Mouse (Mus musculus): Measurements from ENCODE around the gene Olfr871. TPM values are rescaled to one million over a fixed set of nuclear protein-coding genes. Genes with fewer than 3 reads are reported as not detected.
"Not testable (repeated sequence)": the region's sequence is repeated elsewhere in the genome, so short reads cannot be mapped to it uniquely, and the experiment has no call there.

The Olfr871 gene
- not detected in 3 replicates for total RNA-seq (2017)

- ATAC-seq (replicated peaks; ENCODE audit: insufficient number of reproducible peaks, low FRiP score, low TSS enrichment, poor library complexity, severe bottlenecking) = no peak
Observed at GRCm38 (mm10) chr9:20211907-20212306, at the start of gene Olfr871. TSS of gene Olfr871 (plus strand) at chr9:20212207.

GRCm38 (mm10) chr9:20173957-20174356 is 38.0 kb upstream of the Olfr871 start, which contains the start of gene Olfr870:
TSS of gene Olfr870 (minus strand) at chr9:20174057.
- no peak for ATAC-seq (replicated peaks; ENCODE audit: insufficient number of reproducible peaks, low FRiP score, low TSS enrichment, poor library complexity, severe bottlenecking)

GRCm38 (mm10) chr9:20179463-20179862 is 32.5 kb upstream of the Olfr871 start:
- ATAC-seq (replicated peaks; ENCODE audit: insufficient number of reproducible peaks, low FRiP score, low TSS enrichment, poor library complexity, severe bottlenecking) = no peak

GRCm38 (mm10) chr9:20202131-20202530 is 9.9 kb upstream of the Olfr871 start:
- ATAC-seq (replicated peaks; ENCODE audit: insufficient number of reproducible peaks, low FRiP score, low TSS enrichment, poor library complexity, severe bottlenecking) = no peak

GRCm38 (mm10) chr9:20203413-20203984 is 8.5 kb upstream of the Olfr871 start:
- ATAC-seq (replicated peaks; ENCODE audit: insufficient number of reproducible peaks, low FRiP score, low TSS enrichment, poor library complexity, severe bottlenecking) = not testable (repeated sequence)

GRCm38 (mm10) chr9:20210812-20211211 is 1.2 kb upstream of the Olfr871 start:
- ATAC-seq (replicated peaks; ENCODE audit: insufficient number of reproducible peaks, low FRiP score, low TSS enrichment, poor library complexity, severe bottlenecking) = no peak

GRCm38 (mm10) chr9:20211477-20211876 is 530 bp upstream of the Olfr871 start:
- no peak for ATAC-seq (replicated peaks; ENCODE audit: insufficient number of reproducible peaks, low FRiP score, low TSS enrichment, poor library complexity, severe bottlenecking)

GRCm38 (mm10) chr9:20236819-20237218 is 24.8 kb downstream of the Olfr871 start, which contains the start of gene Olfr872:
TSS of gene Olfr872 (plus strand) at chr9:20237119.
- no peak for ATAC-seq (replicated peaks; ENCODE audit: insufficient number of reproducible peaks, low FRiP score, low TSS enrichment, poor library complexity, severe bottlenecking)

- no peak for ATAC-seq (replicated peaks; ENCODE audit: insufficient number of reproducible peaks, low FRiP score, low TSS enrichment, poor library complexity, severe bottlenecking)
Observed at GRCm38 (mm10) chr9:20237378-20237777, 25.4 kb downstream of the Olfr871 start.

Other genes starting within 250 kb of the Olfr871 start
- not detected in 3 replicates for gene Olfr866, start 184.2 kb upstream of the Olfr871 start, total RNA-seq (2017)
- not detected in 3 replicates for gene Olfr867, start 154.6 kb upstream of the Olfr871 start, total RNA-seq (2017)
- gene Olfr868, start 113.6 kb upstream of the Olfr871 start, total RNA-seq (2017) = not detected in 3 replicates
- not detected in 3 replicates for gene Olfr869, start 83.2 kb upstream of the Olfr871 start, total RNA-seq (2017)
- gene Olfr870, start 38.1 kb upstream of the Olfr871 start, total RNA-seq (2017) = not detected in 3 replicates
- not detected in 3 replicates for gene Olfr872, start 24.9 kb downstream of the Olfr871 start, total RNA-seq (2017)
- not detected in 3 replicates for gene Olfr39, start 70.1 kb downstream of the Olfr871 start, total RNA-seq (2017)
- gene Olfr873, start 86.3 kb downstream of the Olfr871 start, total RNA-seq (2017) = not detected in 3 replicates
- gene Olfr18, start 123.9 kb downstream of the Olfr871 start, total RNA-seq (2017) = not detected in 3 replicates
- gene Zfp560, start 173.0 kb downstream of the Olfr871 start, total RNA-seq (2017) = 5.3 to 23.0 TPM (median 13.5 TPM) in 3 replicates
- gene Zfp26, start 248.0 kb downstream of the Olfr871 start, total RNA-seq (2017) = 27.5 to 45.4 TPM (median 31.6 TPM) in 3 replicates